Mouse (Mus musculus) hindbrain, embryonic 14.5 days (tissue): ENCODE measurements around the gene Krtap31-1. TPM values are rescaled to one million over a fixed set of nuclear protein-coding genes. Genes with fewer than 3 reads are reported as not detected.

Source experiments
- polyA plus RNA-seq: library from polyadenylated mRNA; unstranded; fragments of >200 nt; fragmentation: Nextera tagmentation; extraction: Ambion mirVana; gene quantifications from 2 replicates; pipeline ENCODE4 v1.2.1, GENCODE M21; 2014

Gene Krtap31-1
- polyA plus RNA-seq, 1 experiment from 2014 or later, result not detected

Other genes with a start within 250 kb of the Krtap31-1 start
- gene Gm11563, start 249.0 kb upstream of the Krtap31-1 start, polyA plus RNA-seq, result not detected in 2 replicates
- gene Krtap4-6, start 242.0 kb upstream of the Krtap31-1 start, polyA plus RNA-seq, result not detected in 2 replicates
- gene Gm14190, start 217.2 kb upstream of the Krtap31-1 start, polyA plus RNA-seq, result not detected in 2 replicates
- gene Gm14180, start 173.6 kb upstream of the Krtap31-1 start, polyA plus RNA-seq, result not detected in 2 replicates
- gene Gm11595, start 135.0 kb upstream of the Krtap31-1 start, polyA plus RNA-seq, result not detected in 2 replicates
- gene Krtap4-8, start 127.2 kb upstream of the Krtap31-1 start, polyA plus RNA-seq, result not detected in 2 replicates
- gene Krtap4-9, start 122.7 kb upstream of the Krtap31-1 start, polyA plus RNA-seq, result not detected in 2 replicates
- gene Gm11596, start 114.5 kb upstream of the Krtap31-1 start, polyA plus RNA-seq, result not detected in 2 replicates
- not detected in 2 replicates for gene Gm11569, start 109.0 kb upstream of the Krtap31-1 start, polyA plus RNA-seq
- gene Gm11554, start 103.5 kb upstream of the Krtap31-1 start, polyA plus RNA-seq, result not detected in 2 replicates
- not detected in 2 replicates for gene Krtap4-13, start 98.0 kb upstream of the Krtap31-1 start, polyA plus RNA-seq
- gene Gm11564, start 92.3 kb upstream of the Krtap31-1 start, polyA plus RNA-seq, result not detected in 2 replicates
- not detected in 2 replicates for gene 2300003K06Rik, start 69.9 kb upstream of the Krtap31-1 start, polyA plus RNA-seq
- not detected in 2 replicates for gene Krtap4-16, start 56.3 kb upstream of the Krtap31-1 start, polyA plus RNA-seq
- not detected in 2 replicates for gene Gm11568, start 50.0 kb upstream of the Krtap31-1 start, polyA plus RNA-seq
- not detected in 2 replicates for gene Gm11559, start 43.4 kb upstream of the Krtap31-1 start, polyA plus RNA-seq
- not detected in 2 replicates for gene Krtap9-1, start 34.5 kb upstream of the Krtap31-1 start, polyA plus RNA-seq
- gene Gm11567, start 28.7 kb upstream of the Krtap31-1 start, polyA plus RNA-seq, result not detected in 2 replicates
- gene Gm11565, start 6.8 kb downstream of the Krtap31-1 start, polyA plus RNA-seq, result not detected in 2 replicates
- not detected in 2 replicates for gene Krtap31-2, start 28.4 kb downstream of the Krtap31-1 start, polyA plus RNA-seq
- not detected in 2 replicates for gene Krtap9-5, start 40.6 kb downstream of the Krtap31-1 start, polyA plus RNA-seq
- gene Krtap29-1, start 71.1 kb downstream of the Krtap31-1 start, polyA plus RNA-seq, result not detected in 2 replicates
- gene Krtap16-1, start 78.7 kb downstream of the Krtap31-1 start, polyA plus RNA-seq, result 0.16 and 0.29 TPM in 2 replicates
- 0.86 and 1.5 TPM in 2 replicates for gene Krtap17-1, start 86.1 kb downstream of the Krtap31-1 start, polyA plus RNA-seq
- gene Krt33a, start 108.3 kb downstream of the Krtap31-1 start, polyA plus RNA-seq, result not detected in 2 replicates
- 0.13 TPM in 1 of 2 replicates, not detected in the other for gene Krt33b, start 121.9 kb downstream of the Krtap31-1 start, polyA plus RNA-seq
- gene Krt34, start 133.6 kb downstream of the Krtap31-1 start, polyA plus RNA-seq, result not detected in 2 replicates
- not detected in 2 replicates for gene Krt31, start 142.6 kb downstream of the Krtap31-1 start, polyA plus RNA-seq
- gene Krt32, start 180.3 kb downstream of the Krtap31-1 start, polyA plus RNA-seq, result not detected in 2 replicates
- gene Krt35, start 188.3 kb downstream of the Krtap31-1 start, polyA plus RNA-seq, result not detected in 2 replicates
- not detected in 2 replicates for gene Krt36, start 197.7 kb downstream of the Krtap31-1 start, polyA plus RNA-seq
- not detected in 2 replicates for gene Krt13, start 213.6 kb downstream of the Krtap31-1 start, polyA plus RNA-seq
- gene Krt15, start 228.0 kb downstream of the Krtap31-1 start, polyA plus RNA-seq, result 0.15 and 0.16 TPM in 2 replicates
- 0.87 and 0.90 TPM in 2 replicates for gene Krt19, start 240.7 kb downstream of the Krtap31-1 start, polyA plus RNA-seq